Mouse (Mus musculus) cortical plate, adult 2 months (tissue): ENCODE measurements around the gene 6430531B16Rik. TPM values are rescaled to one million over a fixed set of nuclear protein-coding genes. Genes with fewer than 3 reads are reported as not detected.

Experiments used
- H3K27ac ChIP-seq: fragments of 200-500 bp; 2 replicates; pipeline ENCODE4 v1.5.1; 2012; ENCODE audit warnings: low read length, control low read depth, inconsistent platforms; ENCODE audit not compliant: insufficient read depth
- H3K4me1 ChIP-seq: fragments of 200-500 bp; 2 replicates; pipeline ENCODE4 v1.6.1; 2011; ENCODE audit warnings: low read length; ENCODE audit not compliant: control insufficient read depth, insufficient read depth
- H3K4me3 ChIP-seq: fragments of 200-500 bp; 2 replicates; pipeline ENCODE4 v1.5.1; 2011; ENCODE audit warnings: mild to moderate bottlenecking, low read length, control low read depth; ENCODE audit not compliant: insufficient read depth
- CTCF ChIP-seq: fragments of 200-500 bp; IDR thresholded peaks from 2 replicates; pipeline ENCODE4 v1.5.1; 2011; ENCODE audit warnings: mild to moderate bottlenecking, control low read depth, low read length; ENCODE audit not compliant: insufficient read depth; ENCODE audit errors: extremely low read depth
- POLR2A ChIP-seq: fragments of 200-500 bp; IDR thresholded peaks from 2 replicates; pipeline ENCODE4 v1.6.1; 2011; ENCODE audit warnings: mild to moderate bottlenecking, low read length, control low read depth; ENCODE audit not compliant: insufficient read depth; ENCODE audit errors: extremely low read depth
- polyA plus RNA-seq: library from polyadenylated mRNA; depleted of rRNA; stranded (reverse); fragments of >200 nt; gene quantifications from 2 replicates; pipeline ENCODE4 v1.2.3, GENCODE M21; 2012

6430531B16Rik gene
- polyA plus RNA-seq, 1 experiment, result 1.3 TPM

DNA sequence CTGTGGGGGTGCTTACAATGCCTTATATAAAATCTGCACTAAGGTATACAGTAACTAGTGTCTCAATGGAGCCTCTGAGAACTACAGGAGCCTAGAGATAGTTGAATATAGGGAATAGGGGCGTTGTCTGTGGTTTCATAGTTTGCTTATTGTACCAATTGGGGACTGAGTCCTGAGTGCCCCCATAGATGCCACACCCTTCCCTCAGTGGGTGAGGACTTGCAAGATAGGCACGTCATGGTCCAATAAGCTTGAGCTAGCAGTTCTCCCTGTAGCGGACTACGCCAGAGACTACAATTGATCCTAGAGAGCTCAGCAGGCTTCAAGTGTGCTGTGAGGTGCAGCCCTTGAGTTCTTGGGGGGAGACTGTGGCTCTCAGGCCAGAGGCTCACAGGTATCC is 23.1 kb downstream of the 6430531B16Rik start:
- Histone ChIP-seq H3K27ac (no peak overlapping the region), H3K4me3 (no peak overlapping the region), H3K4me1 (no peaks in the 10 kb centered on the region)
- TF ChIP-seq CTCF (no peak), POLR2A (no peak)

DNA sequence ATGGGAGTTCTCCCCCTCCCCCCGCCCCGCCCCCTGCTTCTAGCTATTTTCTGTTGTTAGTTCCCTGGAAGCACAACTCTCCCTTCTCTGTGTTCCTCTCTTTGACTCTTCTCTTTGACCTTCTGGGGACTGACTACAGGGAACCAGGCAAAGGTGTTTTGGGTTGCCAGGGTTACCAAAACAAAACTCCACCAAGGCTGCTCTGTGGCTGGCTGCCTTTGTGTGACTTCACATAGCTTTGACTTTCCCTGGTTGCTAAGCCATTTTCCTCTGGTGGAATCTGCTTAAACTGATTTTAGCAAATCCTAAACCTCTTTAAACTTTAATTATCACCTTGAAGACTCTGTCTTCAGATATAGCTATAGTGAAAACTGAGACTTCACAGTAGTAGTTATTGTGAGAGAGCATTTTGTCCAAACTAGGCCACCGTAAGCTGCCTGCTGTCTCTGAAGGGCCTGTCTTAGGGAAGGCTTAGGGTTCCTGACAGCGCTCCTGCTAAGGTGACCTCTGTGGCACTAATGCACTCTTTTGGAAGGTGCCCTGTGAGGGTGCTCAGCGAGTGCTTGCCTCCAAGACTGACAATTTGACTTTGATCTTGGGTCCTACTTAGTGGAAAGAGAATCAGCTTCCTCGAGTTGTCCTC is 26.4 kb downstream of the 6430531B16Rik start:
- Histone ChIP-seq H3K4me1 (no peaks in the 10 kb centered on the region), H3K4me3 (no peak overlapping the region), H3K27ac (no peak overlapping the region)
- TF ChIP-seq POLR2A, result no peak
- no peak for TF ChIP-seq CTCF

DNA sequence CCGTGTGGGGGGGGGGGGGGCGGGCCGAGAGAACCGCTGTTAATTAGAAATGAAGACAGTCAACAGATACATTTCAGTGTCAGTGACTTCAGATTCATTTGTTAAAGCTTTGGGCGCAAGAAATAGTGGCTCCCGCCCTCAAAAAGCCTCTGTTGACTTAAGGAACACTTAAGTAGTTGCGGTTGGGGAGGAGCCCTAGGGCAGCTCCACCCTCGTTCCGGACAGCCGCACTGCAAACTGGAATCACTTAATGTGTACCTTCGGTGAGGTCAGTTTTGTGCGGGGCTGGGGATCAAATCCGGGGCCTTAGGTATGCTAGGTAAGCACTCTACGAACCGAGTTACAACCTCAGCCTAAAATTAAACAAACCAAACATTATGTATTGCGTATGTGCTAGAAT is 27.5 kb downstream of the 6430531B16Rik start:
- TF ChIP-seq POLR2A (no peak), CTCF (no peak)
- Histone ChIP-seq H3K4me3 (peak overlapping the region; percentile 34; the same call in 1 of the 2 replicates), H3K4me1 (no peaks in the 10 kb centered on the region), H3K27ac (no peak overlapping the region)

DNA sequence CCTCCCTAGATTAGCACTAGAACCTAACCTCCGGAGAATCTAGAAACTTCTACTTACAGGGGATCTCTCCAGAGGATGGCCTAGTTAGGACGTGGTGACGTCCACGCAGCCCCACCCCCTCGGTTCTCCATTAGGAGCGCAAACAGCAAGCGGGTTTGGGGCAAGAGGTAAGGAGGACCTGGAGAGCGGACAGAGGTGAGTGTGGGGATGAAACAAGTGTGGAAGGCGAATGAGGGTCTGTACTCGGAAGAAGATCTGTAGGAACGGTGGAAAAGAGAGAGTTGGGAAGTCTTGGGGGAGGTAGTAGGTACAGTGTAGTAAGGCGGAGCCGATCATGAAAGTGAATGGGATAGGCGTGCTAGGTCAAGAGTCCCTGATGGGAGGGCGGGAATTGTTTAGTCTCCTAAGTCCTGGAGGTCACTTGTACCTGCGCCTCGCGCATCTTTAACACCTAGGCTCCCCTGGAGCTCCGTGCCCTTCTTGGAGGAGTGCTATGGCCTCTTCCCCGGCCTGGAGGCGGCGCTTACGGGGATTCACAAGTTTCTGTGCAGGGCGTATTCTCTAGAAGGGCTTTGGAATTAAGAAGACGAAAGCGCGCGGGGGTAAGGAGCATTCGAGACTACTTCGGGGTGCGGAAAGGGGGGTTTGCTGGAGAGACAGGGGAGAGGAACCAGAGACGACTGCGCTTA is 28.1 kb downstream of the 6430531B16Rik start:
- no peak for TF ChIP-seq POLR2A
- TF ChIP-seq CTCF, result no peak
- Histone ChIP-seq H3K4me1 (no peaks in the 10 kb centered on the region), H3K4me3 (peak overlapping the region; percentile 34), H3K27ac (no peak overlapping the region)

DNA sequence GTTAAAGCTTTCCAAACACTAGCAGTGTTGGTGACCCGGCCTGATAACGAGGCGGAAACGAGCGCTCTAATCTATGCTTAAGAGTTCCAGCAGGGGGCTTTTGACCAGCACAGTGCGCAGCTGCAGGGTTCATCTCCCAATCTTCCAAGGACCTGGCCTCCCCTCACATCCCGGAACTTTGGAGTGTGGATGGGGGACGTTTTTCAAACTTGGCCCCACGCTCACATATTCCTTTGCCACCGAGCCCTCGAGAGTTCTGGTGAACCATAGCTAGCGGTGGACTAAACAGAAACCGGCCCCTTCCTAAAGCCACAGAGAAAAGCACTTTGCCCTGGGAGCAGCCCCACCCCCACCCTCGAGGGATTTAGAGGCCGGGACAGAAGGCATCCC is 28.7 kb downstream of the 6430531B16Rik start:
- TF ChIP-seq CTCF, result no peak
- TF ChIP-seq POLR2A, result no peak
- no peaks in the 10 kb centered on the region for H3K4me1 ChIP-seq
- no peak overlapping the region for H3K27ac ChIP-seq
- H3K4me3 ChIP-seq, result peak overlapping the region; percentile 34

DNA sequence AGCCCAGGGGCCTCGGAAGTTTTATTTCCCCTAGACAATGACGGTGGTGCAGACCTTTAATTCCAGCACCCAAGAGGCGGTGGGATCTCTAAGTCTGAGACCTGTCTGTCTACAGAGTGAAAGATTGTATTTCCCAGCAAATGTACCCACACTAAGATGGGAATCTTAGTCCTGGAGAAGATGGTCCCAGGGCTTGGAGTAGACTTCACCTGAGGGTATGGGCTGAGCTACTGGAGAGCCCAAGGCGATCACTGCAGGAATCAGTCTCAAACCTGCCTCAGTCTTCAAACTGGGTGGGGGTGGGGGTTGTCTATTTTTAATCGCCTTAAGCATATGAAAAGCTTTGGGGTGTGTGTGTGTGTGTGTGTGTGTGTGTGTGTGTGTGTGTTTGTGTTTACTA is 32.5 kb downstream of the 6430531B16Rik start:
- H3K4me3 ChIP-seq, result no peak overlapping the region
- no peaks in the 10 kb centered on the region for H3K4me1 ChIP-seq
- H3K27ac ChIP-seq, result no peak overlapping the region
- no peak for TF ChIP-seq POLR2A
- no peak for TF ChIP-seq CTCF

DNA sequence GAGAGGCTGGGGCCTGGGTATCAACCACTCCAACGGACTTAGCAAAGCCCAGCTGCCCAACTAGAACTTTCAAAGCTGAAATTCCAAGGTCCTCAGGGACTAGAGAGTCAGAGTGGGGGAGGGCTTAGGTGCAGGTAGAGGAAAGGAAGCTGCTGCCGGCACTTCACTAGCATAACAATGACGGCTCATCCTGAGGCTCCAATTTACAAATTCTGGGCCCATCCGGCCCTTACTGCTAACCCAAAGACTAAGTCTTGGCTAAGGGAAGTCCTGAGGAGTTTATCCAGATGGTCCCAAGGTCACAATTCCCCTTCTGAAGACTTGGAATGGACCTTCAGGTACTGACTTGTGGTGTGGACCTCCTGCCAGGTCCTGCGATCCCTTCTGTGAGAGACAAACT is 33.0 kb downstream of the 6430531B16Rik start:
- Histone ChIP-seq H3K27ac (no peak overlapping the region), H3K4me1 (no peaks in the 10 kb centered on the region), H3K4me3 (no peak overlapping the region)
- no peak for TF ChIP-seq CTCF
- no peak for TF ChIP-seq POLR2A

DNA sequence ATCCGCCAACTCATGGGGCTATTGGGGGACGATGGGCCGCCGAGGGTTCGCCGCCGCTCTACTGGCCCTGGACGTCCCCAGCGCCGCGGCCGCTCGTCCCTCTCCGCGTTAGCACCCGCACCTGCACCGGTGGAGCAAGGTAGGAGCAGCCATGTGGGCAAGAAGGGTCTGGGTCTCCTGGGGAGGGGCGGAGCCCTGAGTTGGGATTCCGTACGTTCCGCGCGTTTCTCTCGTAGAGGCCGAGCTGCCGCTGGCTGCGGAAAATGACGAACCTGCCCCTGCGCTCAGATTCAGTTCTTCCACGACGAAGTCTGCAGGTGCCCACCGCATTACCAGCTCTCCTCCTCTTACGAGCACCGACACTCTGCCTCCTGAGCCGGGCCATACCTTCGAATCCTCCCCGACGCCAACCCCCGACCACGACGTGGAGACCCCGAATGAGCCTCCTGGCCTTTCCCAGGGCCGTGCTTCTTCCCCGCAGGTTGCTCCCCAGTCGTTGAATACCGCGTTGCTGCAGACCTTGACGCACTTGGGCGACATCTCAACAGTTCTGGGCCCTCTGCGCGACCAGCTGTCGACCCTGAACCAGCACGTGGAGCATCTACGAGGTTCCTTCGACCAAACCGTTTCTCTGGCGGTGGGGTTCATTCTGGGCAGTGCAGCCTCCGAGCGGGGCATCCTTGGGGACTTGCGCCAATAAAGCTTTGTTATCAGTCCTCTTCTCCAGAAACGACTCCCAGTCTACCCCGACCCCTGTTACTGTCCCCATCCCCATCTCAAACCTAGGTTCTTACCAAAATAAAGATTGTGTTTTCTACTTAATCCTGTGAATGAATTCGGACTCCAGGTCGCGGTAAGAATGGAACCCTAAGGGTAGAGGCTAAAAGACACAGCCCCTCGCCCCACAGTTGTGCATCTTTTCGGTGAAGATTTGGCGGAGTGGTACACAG is 34.0 kb downstream of the 6430531B16Rik start:
- TF ChIP-seq CTCF, result no peak
- TF ChIP-seq POLR2A, result no peak
- H3K27ac ChIP-seq, result no peak overlapping the region
- no peak overlapping the region; the same call in 1 of the 2 replicates for H3K4me3 ChIP-seq

DNA sequence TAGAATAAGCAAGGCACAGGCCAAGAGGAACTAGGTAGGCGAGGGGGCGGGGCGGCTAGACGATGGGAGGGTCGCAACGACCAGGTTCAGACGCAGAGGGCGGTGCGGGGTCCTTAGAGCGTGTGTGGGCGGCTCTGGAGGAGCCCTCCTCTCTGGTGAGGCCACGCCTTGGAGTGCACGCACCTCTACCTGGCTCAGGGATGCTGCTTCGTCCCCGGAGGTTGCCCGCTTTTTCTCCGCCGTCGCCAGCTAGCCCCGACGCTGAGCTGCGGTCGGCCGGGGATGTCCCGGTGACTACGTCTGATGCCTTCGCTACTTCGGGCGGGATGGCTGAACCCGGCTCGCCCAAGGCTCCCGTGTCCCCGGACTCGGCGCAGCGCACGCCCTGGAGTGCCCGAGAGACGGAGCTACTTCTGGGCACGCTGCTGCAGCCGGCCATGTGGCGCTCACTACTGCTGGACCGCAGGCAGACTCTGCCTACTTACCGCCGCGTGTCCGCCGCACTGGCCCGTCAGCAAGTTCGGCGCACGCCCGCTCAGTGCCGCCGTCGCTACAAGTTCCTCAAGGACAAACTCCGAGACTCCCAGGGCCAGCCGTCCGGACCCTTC is 34.8 kb downstream of the 6430531B16Rik start, which contains the start of gene Utf1:
Utf1 (plus strand) TSS at position 116 of the 608 bp plus-strand sequence.
- H3K27ac ChIP-seq, result no peak within 1 kb of the TSS
- TF ChIP-seq CTCF (no peak), POLR2A (no peak)
- no peaks in the 10 kb centered on the region for H3K4me1 ChIP-seq
- no peak within 1 kb of the TSS; the same call in 1 of the 2 replicates for H3K4me3 ChIP-seq

More for the DNA sequence above, 34.0 kb downstream of the 6430531B16Rik start:
- H3K4me1 ChIP-seq, result no peaks in the 10 kb centered on the region
